Mouse (Mus musculus) kidney, embryonic 16.5 days (tissue): ENCODE results near the gene Gpsm3. TPM values are rescaled to one million over a fixed set of nuclear protein-coding genes. Genes with fewer than 3 reads are reported as not detected.

ENCODE experiments used
- ATAC-seq: fragments of 200-750 bp; cut with Nextera tagmentation; 2 replicates; pipeline ENCODE4 v1.8.0; 2017; ENCODE audit warnings: moderate TSS enrichment; ENCODE audit not compliant: low FRiP score, low TSS enrichment
- H3K27ac ChIP-seq: fragments of 300-500 bp; sonication (generic); 2 replicates; pipeline ENCODE4 v1.5.1; 2014; ENCODE audit warnings: low read length
- H3K27me3 ChIP-seq: fragments of 300-500 bp; sonication (generic); 2 replicates; pipeline ENCODE4 v1.6.1; 2014; ENCODE audit warnings: low read length, control low read depth, mixed read lengths; ENCODE audit not compliant: insufficient read depth
- H3K36me3 ChIP-seq: fragments of 300-500 bp; sonication (generic); 2 replicates; pipeline ENCODE4 v1.6.1; 2014; ENCODE audit warnings: low read length, control low read depth, mixed read lengths; ENCODE audit not compliant: insufficient read depth
- H3K4me1 ChIP-seq: fragments of 300-500 bp; sonication (generic); 2 replicates; pipeline ENCODE4 v1.6.1; 2014; ENCODE audit warnings: low read length, control low read depth, mixed read lengths; ENCODE audit not compliant: insufficient read depth
- H3K4me2 ChIP-seq: fragments of 300-500 bp; sonication (generic); replicated peaks from 2 replicates; pipeline ENCODE4 v1.6.1; 2014; ENCODE audit warnings: low read depth, low read length
- H3K4me3 ChIP-seq: fragments of 300-500 bp; sonication (generic); 2 replicates; pipeline ENCODE4 v1.5.1; 2014; ENCODE audit warnings: mild to moderate bottlenecking, low read length
- H3K9ac ChIP-seq: fragments of 300-500 bp; sonication (generic); replicated peaks from 2 replicates; pipeline ENCODE4 v1.6.1; 2014; ENCODE audit warnings: low read length
- H3K9me3 ChIP-seq: fragments of 300-500 bp; sonication (generic); 2 replicates; pipeline ENCODE4 v1.6.1; 2016; ENCODE audit warnings: low read length, control low read depth
- WGBS: fragments of 180-500 bp; shearing (Covaris S2); extraction: QIAGEN DNeasy Blood & Tissue Kit; methylation state at CpG from one replicate; pipeline ENCODE4 v1.1.7; 2014; 5-methylcytosine and 5-hydroxymethylcytosine counted together
- polyA plus RNA-seq: library from polyadenylated mRNA; unstranded; fragments of >200 nt; fragmentation: Nextera tagmentation; extraction: Ambion mirVana; gene quantifications from 2 replicates; pipeline ENCODE4 v1.2.1, GENCODE M21; 2015

The Gpsm3 gene
- polyA plus RNA-seq, 1 experiment from 2014 or later = 21.5 TPM

DNA sequence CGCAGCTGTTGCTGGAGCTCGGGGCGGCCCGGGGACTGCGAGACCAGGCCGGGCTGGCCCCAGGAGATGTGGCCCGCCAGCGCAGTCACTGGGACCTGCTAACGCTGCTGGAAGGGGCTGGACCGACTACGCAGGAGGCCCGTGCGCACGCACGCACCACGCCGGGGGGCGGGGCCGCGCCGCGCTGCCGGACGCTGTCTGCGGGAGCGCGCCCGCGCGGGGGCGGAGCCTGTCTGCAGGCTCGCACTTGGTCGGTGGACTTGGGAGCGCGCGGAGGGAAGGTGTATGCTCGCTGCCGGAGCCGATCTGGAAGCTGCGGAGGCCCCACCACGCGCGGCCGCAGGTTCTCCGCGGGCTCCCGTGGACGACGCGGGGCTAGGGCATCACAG is 2.2 kb upstream of the Gpsm3 start:
- peaks cover 48% of the 10 kb centered on the region for H3K4me1 ChIP-seq
- WGBS = under 1% methylated on average over 48 of the region's 50 CpGs

DNA sequence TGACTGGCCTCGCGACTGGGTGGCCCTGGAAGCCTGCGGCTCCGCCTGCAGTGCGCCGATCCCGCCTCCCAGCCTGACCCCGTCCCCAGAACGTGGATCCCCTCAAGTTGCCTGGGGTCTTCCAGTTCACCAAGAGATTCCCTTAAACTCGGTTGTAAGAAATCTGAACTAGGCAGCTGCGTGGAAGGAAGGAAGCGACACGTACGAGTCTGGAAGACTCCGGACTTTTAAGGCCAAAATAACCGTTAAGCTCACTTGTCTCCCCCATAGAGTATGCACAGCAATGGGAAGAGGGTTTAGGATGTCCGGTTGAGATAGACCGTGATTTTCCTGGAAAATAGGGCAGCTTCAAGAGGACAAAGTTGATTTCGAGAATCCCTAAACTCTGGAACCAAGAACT is 1.8 kb upstream of the Gpsm3 start:
- Histone ChIP-seq H3K27ac (peak overlapping the region; percentile 98), H3K9me3 (no peaks in the 10 kb centered on the region), H3K27me3 (no peaks in the 10 kb centered on the region), H3K4me2 (peak overlapping the region; percentile 95), H3K4me1 (peaks cover 48% of the 10 kb centered on the region), H3K4me3 (peak overlapping the region; percentile 68), H3K36me3 (no peaks in the 10 kb centered on the region), H3K9ac (peak overlapping the region; percentile 84)
- no peak for ATAC-seq
- 4% methylated on average over 19 of the region's 19 CpGs for WGBS

More for the DNA sequence above, 2.2 kb upstream of the Gpsm3 start:
- peak overlapping the region; percentile 84 for H3K9ac ChIP-seq
- H3K4me3 ChIP-seq = peak overlapping the region; percentile 68
- H3K9me3 ChIP-seq = no peaks in the 10 kb centered on the region
- peak overlapping the region; percentile 95 for H3K4me2 ChIP-seq
- H3K27me3 ChIP-seq = no peaks in the 10 kb centered on the region
- H3K36me3 ChIP-seq = no peaks in the 10 kb centered on the region
- H3K27ac ChIP-seq = peak overlapping the region; percentile 98
- peak; percentile 75 for ATAC-seq

DNA sequence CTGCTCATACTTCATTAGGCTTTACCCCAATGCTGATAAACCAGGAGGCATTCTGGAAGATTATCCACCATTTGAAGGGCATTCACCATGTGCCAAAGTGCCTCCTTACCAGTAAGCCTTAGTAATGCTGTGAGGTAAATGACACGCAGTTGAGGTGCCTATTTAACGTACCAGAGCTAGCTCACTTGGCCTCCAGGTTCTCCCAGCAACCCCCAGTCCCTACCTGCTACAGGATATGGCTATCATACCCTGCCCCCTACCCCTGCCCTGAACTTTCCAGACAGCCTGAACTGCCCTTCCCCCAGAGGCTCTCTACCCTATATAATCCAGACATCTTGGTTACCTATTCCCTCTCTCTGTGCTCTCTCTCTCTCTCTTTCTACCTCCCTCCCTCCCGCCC is 839 bp upstream of the Gpsm3 start:
- no peaks in the 10 kb centered on the region for H3K36me3 ChIP-seq
- H3K4me1 ChIP-seq = peaks cover 54% of the 10 kb centered on the region
- H3K4me3 ChIP-seq = no peak overlapping the region; the same call in 1 of the 2 replicates
- H3K9me3 ChIP-seq = no peaks in the 10 kb centered on the region
- WGBS = 57% methylated on average over 3 of the region's 3 CpGs
- H3K27ac ChIP-seq = peak overlapping the region; percentile 100
- H3K9ac ChIP-seq = peak overlapping the region; percentile 19; the same call in 1 of the 2 replicates
- no peaks in the 10 kb centered on the region for H3K27me3 ChIP-seq
- ATAC-seq = no peak
- H3K4me2 ChIP-seq = peak overlapping the region; percentile 95

DNA sequence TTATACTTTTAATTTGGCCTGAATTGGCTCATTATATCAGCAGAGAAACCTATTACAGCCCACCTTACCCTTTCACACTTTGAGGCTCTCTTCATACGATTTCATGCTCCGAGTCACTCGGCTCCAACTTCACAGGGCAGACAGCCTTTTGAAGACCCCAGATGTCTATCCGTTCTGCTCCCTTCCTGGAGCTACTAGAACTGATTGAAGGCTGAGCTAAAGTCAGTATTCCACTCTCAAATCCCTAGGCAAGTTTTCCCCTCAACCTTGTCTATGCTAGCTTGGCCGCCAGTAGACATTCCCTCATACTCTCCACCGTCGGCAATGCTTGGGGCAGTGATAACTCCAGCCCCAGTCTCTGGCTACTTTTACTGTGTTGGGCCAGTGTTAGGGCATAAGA is 400 bp upstream of the Gpsm3 start:
- H3K4me1 ChIP-seq = peaks cover 58% of the 10 kb centered on the region
- H3K4me2 ChIP-seq = peak overlapping the region; percentile 95
- no peak for ATAC-seq
- no peaks in the 10 kb centered on the region for H3K36me3 ChIP-seq
- H3K27me3 ChIP-seq = no peaks in the 10 kb centered on the region
- H3K27ac ChIP-seq = peak overlapping the region; percentile 100
- H3K4me3 ChIP-seq = peak overlapping the region; percentile 20
- 19% methylated on average over 7 of the region's 7 CpGs for WGBS
- no peaks in the 10 kb centered on the region for H3K9me3 ChIP-seq
- H3K9ac ChIP-seq = peak overlapping the region; percentile 54

DNA sequence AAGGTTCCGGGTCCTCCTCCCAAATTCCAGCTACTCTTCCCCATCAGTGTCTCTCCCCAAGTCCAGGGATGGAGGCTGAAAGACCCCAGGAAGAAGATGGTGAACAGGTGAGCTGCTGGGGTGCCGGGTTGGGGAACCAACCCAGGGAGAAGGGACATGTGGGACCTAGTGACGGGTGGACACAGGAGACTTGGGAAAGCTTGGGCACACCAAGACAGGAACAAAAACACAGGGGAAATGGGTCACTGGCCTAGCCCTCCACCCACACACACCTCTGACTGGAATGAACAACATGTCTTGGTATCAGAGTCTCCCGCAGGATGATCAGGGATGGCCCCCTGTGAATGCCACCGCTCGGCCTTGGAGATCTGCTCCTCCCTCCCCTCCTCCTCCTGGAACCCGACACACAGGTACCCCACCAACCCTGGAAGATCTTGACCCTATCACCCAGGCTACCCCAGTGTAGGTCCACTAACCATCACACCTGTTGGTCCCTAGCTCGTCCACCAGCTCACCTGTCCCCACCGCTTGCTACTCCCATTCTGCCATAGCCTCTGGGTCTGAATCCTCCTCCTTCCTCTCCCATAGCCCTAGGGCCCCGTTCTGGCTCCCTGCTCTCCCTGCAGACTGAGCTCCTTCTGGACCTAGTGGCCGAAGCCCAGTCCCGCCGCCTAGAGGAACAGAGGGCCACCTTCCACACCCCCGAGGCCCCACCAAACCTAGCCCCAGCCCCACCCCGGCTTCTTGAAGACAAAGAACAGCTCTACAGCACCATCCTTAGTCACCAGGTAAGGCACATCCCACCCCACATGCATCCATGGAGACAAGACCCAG is 765 bp downstream of the Gpsm3 start:
- Histone ChIP-seq H3K4me2 (peak overlapping the region; percentile 95), H3K27ac (peak overlapping the region; percentile 100), H3K9me3 (no peaks in the 10 kb centered on the region), H3K36me3 (peaks cover 10% of the 10 kb centered on the region), H3K9ac (peak overlapping the region; percentile 99), H3K4me1 (peaks cover 70% of the 10 kb centered on the region), H3K27me3 (no peaks in the 10 kb centered on the region), H3K4me3 (peak overlapping the region; percentile 20)
- ATAC-seq = no peak
- 45% methylated on average over 15 of the region's 15 CpGs for WGBS

DNA sequence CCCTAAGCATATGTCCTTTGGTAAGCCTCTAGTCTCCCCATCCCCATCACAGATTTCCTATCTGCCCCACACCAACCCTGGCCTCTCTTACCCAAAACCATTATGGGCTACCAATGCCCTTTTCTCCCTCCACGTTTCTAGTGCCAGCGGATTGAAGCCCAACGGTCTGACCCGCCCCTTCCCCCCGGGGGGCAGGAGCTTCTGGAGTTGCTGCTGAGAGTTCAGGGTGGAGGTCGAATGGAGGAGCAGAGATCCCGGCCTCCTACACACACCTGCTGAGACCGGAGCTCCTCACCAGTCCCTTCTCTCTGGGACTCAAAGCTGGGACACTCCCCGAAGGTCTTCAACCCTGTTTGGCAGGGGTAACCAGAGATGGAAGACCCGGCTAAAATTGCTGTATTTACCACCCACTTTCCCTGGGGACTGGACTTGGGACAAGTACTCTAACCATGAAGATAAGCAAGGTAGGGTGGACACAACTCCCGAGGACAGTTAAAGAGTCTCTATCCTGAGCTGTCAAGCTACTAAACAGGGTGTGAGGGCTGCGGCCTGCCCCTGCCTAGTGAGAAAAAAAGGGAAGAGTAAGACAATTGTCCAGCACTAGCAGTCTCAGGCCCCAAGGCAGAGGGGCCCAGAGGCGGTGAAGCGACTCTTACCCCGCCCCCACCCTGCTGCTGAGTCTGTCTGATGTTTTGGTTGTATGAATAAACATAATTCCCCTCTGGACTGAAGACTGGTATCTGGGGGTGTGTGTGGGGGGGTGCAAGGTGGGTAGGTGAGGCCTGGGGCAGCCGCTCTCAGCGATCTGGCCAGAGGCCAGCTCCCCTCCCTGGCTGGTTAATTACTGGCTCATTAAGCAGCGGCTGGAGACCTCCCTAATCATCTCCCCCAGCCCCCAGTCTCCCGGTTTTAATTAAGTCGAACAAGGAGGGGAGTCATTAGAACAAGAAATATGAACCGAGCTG is 1.7 kb downstream of the Gpsm3 start, which contains the start of gene Pbx2:
TSS of gene Pbx2 (plus strand) at position 238 of the 965 bp plus-strand sequence.
- no peaks in the 10 kb centered on the region for H3K9me3 ChIP-seq
- peak within 1 kb of the TSS; percentile 88 for H3K4me3 ChIP-seq
- no peaks in the 10 kb centered on the region for H3K27me3 ChIP-seq
- WGBS = 4% methylated on average over 21 of the region's 21 CpGs
- ATAC-seq = peak; percentile 52
- peaks cover 19% of the 10 kb centered on the region for H3K36me3 ChIP-seq
- peak within 1 kb of the TSS; percentile 95 for H3K4me2 ChIP-seq
- H3K9ac ChIP-seq = peak within 1 kb of the TSS; percentile 99
- peak within 1 kb of the TSS; percentile 100 for H3K27ac ChIP-seq
- peaks cover 74% of the 10 kb centered on the region for H3K4me1 ChIP-seq

DNA sequence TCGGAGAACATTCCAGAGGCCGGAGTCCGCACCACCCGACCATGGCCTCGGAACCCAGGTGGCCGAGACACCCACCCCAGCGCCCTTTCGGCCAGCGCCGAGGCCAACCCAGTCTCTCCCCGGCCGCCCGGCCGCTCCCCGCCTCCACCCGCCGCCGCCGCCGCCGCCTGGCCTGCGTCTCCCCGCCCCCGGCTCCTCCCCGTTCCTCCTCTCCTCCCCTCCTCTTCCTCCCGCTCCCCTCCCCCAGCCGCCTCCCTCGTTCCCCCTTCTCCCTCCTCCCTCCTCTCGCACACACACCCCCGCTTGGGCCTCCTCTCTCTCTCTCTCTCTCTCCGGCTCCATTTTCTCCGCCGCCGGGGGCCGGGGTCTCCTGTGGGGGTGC is 2.4 kb downstream of the Gpsm3 start:
- Histone ChIP-seq H3K27ac (peak overlapping the region; percentile 100), H3K4me3 (peak overlapping the region; percentile 88), H3K4me1 (peaks cover 77% of the 10 kb centered on the region), H3K4me2 (peak overlapping the region; percentile 95), H3K9me3 (no peaks in the 10 kb centered on the region), H3K9ac (peak overlapping the region; percentile 99), H3K27me3 (no peaks in the 10 kb centered on the region), H3K36me3 (peaks cover 19% of the 10 kb centered on the region)
- ATAC-seq = peak; percentile 73
- 0% methylated on average over 26 of the region's 35 CpGs for WGBS

DNA sequence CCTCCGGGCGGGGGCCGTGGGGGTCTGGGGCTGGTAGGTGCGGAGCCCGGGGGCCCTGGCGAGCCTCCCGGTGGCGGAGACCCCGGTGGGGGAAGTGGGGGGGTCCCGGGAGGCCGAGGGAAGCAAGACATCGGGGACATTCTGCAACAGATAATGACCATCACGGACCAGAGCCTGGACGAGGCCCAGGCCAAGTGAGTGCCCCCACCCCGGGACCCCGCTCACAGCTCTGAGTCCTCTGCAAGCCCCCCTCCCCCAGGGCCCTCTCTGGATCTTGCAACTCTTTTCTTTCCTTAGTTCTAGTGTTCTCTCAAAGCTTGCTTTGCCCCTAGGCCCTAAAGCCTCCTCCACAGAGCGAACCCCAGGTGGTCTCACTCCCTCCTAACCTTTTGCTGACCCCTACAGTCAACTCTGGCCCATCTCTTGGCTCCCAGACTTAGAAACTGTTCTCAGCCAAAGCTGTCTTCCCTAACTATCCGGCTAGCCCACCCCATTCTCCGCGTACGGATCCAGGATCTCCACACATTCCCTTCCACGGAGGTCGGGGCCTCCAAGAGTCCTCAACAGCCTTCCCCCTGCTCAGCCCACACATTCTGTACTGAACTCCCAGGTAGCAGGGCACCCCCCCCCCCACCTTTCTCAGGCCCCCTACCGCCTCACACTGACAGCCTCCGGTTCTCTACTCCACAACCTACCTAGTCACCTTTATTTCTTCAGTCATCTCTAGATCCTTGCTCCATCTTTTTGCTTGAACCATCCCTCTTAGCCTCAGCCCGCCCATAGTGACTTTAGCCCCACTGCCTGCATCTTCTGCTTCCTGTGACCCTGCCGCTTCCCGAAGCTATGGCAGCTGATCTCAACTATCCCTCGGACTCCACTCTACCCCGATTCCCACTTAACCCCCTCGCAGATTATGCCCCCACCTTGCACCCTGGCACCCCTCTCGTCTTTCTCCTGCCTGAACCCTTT is 3.3 kb downstream of the Gpsm3 start:
- Histone ChIP-seq H3K27me3 (no peaks in the 10 kb centered on the region), H3K4me2 (peak overlapping the region; percentile 95), H3K27ac (peak overlapping the region; percentile 100), H3K4me1 (peaks cover 84% of the 10 kb centered on the region), H3K4me3 (peak overlapping the region; percentile 88), H3K9me3 (no peaks in the 10 kb centered on the region), H3K9ac (peak overlapping the region; percentile 99), H3K36me3 (peaks cover 19% of the 10 kb centered on the region)
- WGBS = under 1% methylated on average over 24 of the region's 32 CpGs
- ATAC-seq = peak; percentile 2; the same call in 1 of the 2 replicates
